19 mouse cellular contexts compared by ENCODE assay signal in the genomic region with DNA sequence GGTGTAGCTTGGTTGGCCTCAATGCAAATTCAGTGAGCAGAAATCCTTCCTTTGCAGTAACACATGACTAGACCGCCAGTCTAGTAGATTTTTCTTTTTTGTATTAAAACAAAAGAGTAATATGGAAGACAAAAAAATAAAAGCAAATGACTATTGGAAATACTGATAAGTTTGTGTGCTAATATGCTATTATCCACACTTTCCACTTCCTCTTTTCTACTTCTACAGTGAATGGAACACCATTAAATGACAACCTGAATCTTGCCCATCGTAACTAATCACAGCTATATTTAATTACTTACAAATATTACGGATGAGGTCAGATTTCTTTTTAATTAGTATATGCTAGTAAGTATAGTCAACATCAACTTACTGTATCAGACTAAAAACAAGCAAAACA.
"Had no signal": no experiment of that assay in that cellular context is flagged by ENCODE, and none has a peak within 500 bp of the region (broad histone marks: within the 10 kb centered on the region; RNA-seq: fewer than 3 reads in every experiment).

No protein-coding gene starts in this region.

- H3K27ac ChIP-seq: kidney, postnatal 0 days; layer of hippocampus, adult 2 months; liver, embryonic 14.5 days; midbrain, embryonic 12.5 days; midbrain, embryonic 15.5 days; neural tube, embryonic 12.5 days; neural tube, embryonic 15.5 days; stomach, embryonic 15.5 days had no signal

- H3K27me3 ChIP-seq: midbrain, embryonic 12.5 days; midbrain, embryonic 15.5 days; neural tube, embryonic 12.5 days; neural tube, embryonic 15.5 days; stomach, embryonic 15.5 days had no signal

- H3K4me3 ChIP-seq: layer of hippocampus, adult 2 months; midbrain, embryonic 12.5 days; midbrain, embryonic 15.5 days; neural tube, embryonic 12.5 days; neural tube, embryonic 15.5 days; stomach, embryonic 15.5 days had no signal

- DNase-seq: kidney, adult 2 months; kidney, postnatal 25 days; layer of hippocampus, adult 9-11 months; liver, postnatal 0 days; lung, embryonic 14.5 days; lung, postnatal 36 days; right cerebral cortex, adult 18-20 months; right cerebral cortex, postnatal 14 days; right cerebral cortex, postnatal 4 days; thymus, postnatal 36 days had no signal

- H3K36me3 ChIP-seq: midbrain, embryonic 12.5 days; midbrain, embryonic 15.5 days; neural tube, embryonic 12.5 days; neural tube, embryonic 15.5 days; stomach, embryonic 15.5 days had no signal

- ATAC-seq: liver, postnatal 0 days; lung, postnatal 0 days; midbrain, embryonic 15.5 days had no signal

- H3K9me3 ChIP-seq: midbrain, embryonic 12.5 days; midbrain, embryonic 15.5 days; neural tube, embryonic 12.5 days; neural tube, embryonic 15.5 days; stomach, embryonic 15.5 days had no signal

- H3K4me1 ChIP-seq: midbrain, embryonic 12.5 days; midbrain, embryonic 15.5 days; neural tube, embryonic 12.5 days; neural tube, embryonic 15.5 days; stomach, embryonic 15.5 days had no signal

- H3K9ac ChIP-seq: liver, embryonic 14.5 days; liver, postnatal 0 days; lung, embryonic 14.5 days; midbrain, embryonic 12.5 days; midbrain, embryonic 15.5 days; neural tube, embryonic 12.5 days; neural tube, embryonic 15.5 days; stomach, embryonic 15.5 days had no signal
